Mouse (Mus musculus) Patski (cell line): ENCODE data around the gene Fsd1. TPM values are rescaled to one million over a fixed set of nuclear protein-coding genes. Genes with fewer than 3 reads are reported as not detected.

Source experiments
- ATAC-seq: fragments of 100-300 bp; one replicate; pipeline ENCODE4 v1.8.0; 2021
- CTCF ChIA-PET: fragments of 350-600 bp; sonication (Branson Sonifier 250); formaldehyde crosslinking; loops from one replicate; lab custom pipeline; 2022; ENCODE audit warnings: inconsistent platforms; lab: Charles Lee
- POLR2A ChIA-PET: fragments of 350-600 bp; sonication (Branson Sonifier 250); formaldehyde crosslinking; loops from one replicate; lab custom pipeline; 2022; ENCODE audit warnings: antibody characterized with exemption, inconsistent platforms; lab: Charles Lee
- DNase-seq: peaks from one replicate; pipeline ENCODE4 v3.0.0-alpha.2; 2011; ENCODE audit warnings: low read depth, low spot score
- H3K27me3 ChIP-seq: fragments of 371-371 bp; one replicate; pipeline ENCODE4 v1.5.1; 2021
- CTCF ChIP-seq: fragments of 100-300 bp; IDR thresholded peaks from one replicate; pipeline ENCODE4 v1.5.1; 2021
- in situ Hi-C: fragments of 300-500 bp; cut with MboI; formaldehyde crosslinking; loops from 3 replicates; pipeline ENCODE4 v1.11.1; 2018; ENCODE audit warnings: low pct_unique_long_range_greater_than_20kb, mixed read lengths
- polyA plus RNA-seq: library from polyadenylated mRNA; unstranded; gene quantifications from one replicate; pipeline ENCODE4 v1.2.3, GENCODE M21; 2021

Gene Fsd1
- polyA plus RNA-seq, 1 experiment from 2014 or later: 26.2 TPM

GRCm38 (mm10) chr17:56008356-56009087 lies 22.2 kb downstream of the Fsd1 start:
- POLR2A ChIA-PET: interaction anchor here (0.8 to 2.3 kb wide), 7 partner anchors 9 to 32 kb away, joined by 3 to 10 read pairs (median 6); partner anchors contain the start of genes Chaf1a, Fsd1 and Sh3gl1
- peak; percentile 89 for DNase-seq

GRCm38 (mm10) chr17:56009088-56009961 lies 23.0 kb downstream of the Fsd1 start:
- ChIA-PET CTCF (interaction anchor here (0.8 to 3.4 kb wide), 13 partner anchors 8 to 307 kb away, joined by 3 to 48 read pairs (median 4); partner anchors contain the start of genes Chaf1a, Sh3gl1 and Ubxn6), POLR2A (interaction anchor here (0.7 to 2.3 kb wide), 10 partner anchors 8 to 69 kb away, joined by 3 to 10 read pairs (median 6); partner anchors contain the start of genes Chaf1a, Fsd1 and Sh3gl1)
- no peaks in the 10 kb centered on the region for H3K27me3 ChIP-seq
- in situ Hi-C loops: loop anchor here (25.0 kb wide), 1 partner anchor 297 kb away; the partner anchor contains the start of gene Pot1b
- no peak for DNase-seq
- ATAC-seq: peak; percentile 95
- no peak for TF ChIP-seq CTCF

More at GRCm38 (mm10) chr17:56008356-56009087, 22.2 kb downstream of the Fsd1 start:
- CTCF ChIA-PET: interaction anchor here (1.0 to 3.4 kb wide), 10 partner anchors 9 to 306 kb away, joined by 3 to 48 read pairs (median 4); partner anchors contain the start of genes Sh3gl1 and Ubxn6
- no peak for TF ChIP-seq CTCF
- peak; percentile 87 for ATAC-seq
- H3K27me3 ChIP-seq: no peaks in the 10 kb centered on the region
- in situ Hi-C loops: loop anchor here (25.0 kb wide), 1 partner anchor 296 kb away; the partner anchor contains the start of gene Pot1b

- in situ Hi-C loops: loop anchor here (10.0 to 25.0 kb wide), 2 partner anchors 45 to 298 kb away; partner anchors contain the start of gene Pot1b
- POLR2A ChIA-PET: interaction anchor here (0.7 to 2.3 kb wide), 6 partner anchors 8 to 68 kb away, joined by 3 to 10 read pairs (median 7); partner anchors contain the start of gene Sh3gl1
- ATAC-seq (no peak), DNase-seq (no peak)
- CTCF ChIA-PET: interaction anchor here (0.8 to 3.4 kb wide), 10 partner anchors 8 to 307 kb away, joined by 3 to 48 read pairs (median 4); partner anchors contain the start of genes Chaf1a and Sh3gl1
- no peaks in the 10 kb centered on the region for H3K27me3 ChIP-seq
- no peak for TF ChIP-seq CTCF
Measured at GRCm38 (mm10) chr17:56009962-56010240, 23.6 kb downstream of the Fsd1 start.

- TF ChIP-seq CTCF: no peak
- ATAC-seq (no peak), DNase-seq (no peak)
- ChIA-PET POLR2A (interaction anchor here (1.2 to 2.3 kb wide), 5 partner anchors 7 to 34 kb away, joined by 5 to 10 read pairs (median 8); partner anchors contain the start of gene Sh3gl1), CTCF (interaction anchor here (0.8 to 3.4 kb wide), 8 partner anchors 7 to 308 kb away, joined by 3 to 48 read pairs (median 7); partner anchors contain the start of genes Chaf1a and Sh3gl1)
- no peaks in the 10 kb centered on the region for H3K27me3 ChIP-seq
- in situ Hi-C loops: loop anchor here (10.0 to 25.0 kb wide), 2 partner anchors 45 to 298 kb away; partner anchors contain the start of gene Pot1b
Measured at GRCm38 (mm10) chr17:56010255-56010654, 23.9 kb downstream of the Fsd1 start.

GRCm38 (mm10) chr17:56010681-56011080 lies 24.4 kb downstream of the Fsd1 start:
- no peak for DNase-seq
- no peak for TF ChIP-seq CTCF
- ChIA-PET CTCF (interaction anchor here (0.6 to 3.4 kb wide), 4 partner anchors 7 to 308 kb away, joined by 3 to 48 read pairs (median 11); partner anchors contain the start of gene Sh3gl1), POLR2A (interaction anchor here (1.9 kb wide), 1 partner anchor 13 kb away, joined by 5 read pairs; no protein-coding TSS in a partner anchor)
- ATAC-seq: no peak
- no peaks in the 10 kb centered on the region for H3K27me3 ChIP-seq
- in situ Hi-C loops: loop anchor here (10.0 to 25.0 kb wide), 2 partner anchors 46 to 298 kb away; partner anchors contain the start of gene Pot1b

GRCm38 (mm10) chr17:56011441-56011840 lies 25.1 kb downstream of the Fsd1 start:
- DNase-seq: no peak
- CTCF ChIA-PET: interaction anchor here (0.6 to 3.2 kb wide), 2 partner anchors 16 to 23 kb away, joined by 3 to 48 read pairs; partner anchors contain the start of gene Sh3gl1
- in situ Hi-C loops: loop anchor here (10.0 to 25.0 kb wide), 2 partner anchors 47 to 299 kb away; partner anchors contain the start of gene Pot1b
- H3K27me3 ChIP-seq: no peaks in the 10 kb centered on the region
- no peak for TF ChIP-seq CTCF
- POLR2A ChIA-PET: no interaction called here
- no peak for ATAC-seq

- ATAC-seq (no peak), DNase-seq (no peak)
- no peaks in the 10 kb centered on the region for H3K27me3 ChIP-seq
- ChIA-PET CTCF (interaction anchor here (8.8 kb wide), 1 partner anchor 22 kb away, joined by 72 read pairs; the partner anchor contains the start of gene Sh3gl1), POLR2A (no interaction called here)
- in situ Hi-C loops: loop anchor here (10.0 to 25.0 kb wide), 2 partner anchors 50 to 303 kb away; partner anchors contain the start of gene Pot1b
- TF ChIP-seq CTCF: no peak
Measured at GRCm38 (mm10) chr17:56015293-56015692, 29.0 kb downstream of the Fsd1 start.

GRCm38 (mm10) chr17:56016382-56016781 lies 30.1 kb downstream of the Fsd1 start:
- no peaks in the 10 kb centered on the region for H3K27me3 ChIP-seq
- TF ChIP-seq CTCF: no peak
- ATAC-seq (no peak), DNase-seq (no peak)
- ChIA-PET CTCF (interaction anchor here (2.5 to 8.8 kb wide), 3 partner anchors 7 to 20 kb away, joined by 13 to 72 read pairs (median 54); partner anchors contain the start of gene Sh3gl1), POLR2A (interaction anchor here (1.1 to 3.0 kb wide), 4 partner anchors 7 to 68 kb away, joined by 3 to 17 read pairs (median 7); partner anchors contain the start of genes Sh3gl1 and Stap2)
- in situ Hi-C loops: loop anchor here (10.0 to 25.0 kb wide), 2 partner anchors 52 to 304 kb away; partner anchors contain the start of gene Pot1b
